In genomic region chr11:108459599-108459998, GRCm38 (mm10) we compare ENCODE assay signal across 14 mouse cellular contexts.
"Had no signal": no experiment of that assay in that cellular context is flagged by ENCODE, and none has a peak within 500 bp of the region (broad histone marks: within the 10 kb centered on the region; RNA-seq: fewer than 3 reads in every experiment).

No protein-coding gene starts in this region.

- DNase-seq: lung, adult 18-20 months; lung, embryonic 14.5 days; lung, postnatal 10 days; lung, postnatal 4 days; midbrain, embryonic 14.5 days; right cerebral cortex, postnatal 14 days; spleen, adult 18-20 months; thymus, adult 18-20 months; thymus, postnatal 14 days; thymus, postnatal 36 days had no signal

- H3K36me3 ChIP-seq: midbrain, embryonic 12.5 days; neural tube, embryonic 12.5 days had no signal

- H3K4me2 ChIP-seq: lung, embryonic 14.5 days; midbrain, embryonic 12.5 days; neural tube, embryonic 12.5 days had no signal

- H3K4me3 ChIP-seq: midbrain, embryonic 10.5 days; midbrain, embryonic 12.5 days; neural tube, embryonic 12.5 days had no signal

- H3K27me3 ChIP-seq: midbrain, embryonic 12.5 days; neural tube, embryonic 12.5 days had no signal

- ATAC-seq: midbrain, embryonic 16.5 days had no signal

- H3K9me3 ChIP-seq: midbrain, embryonic 12.5 days; neural tube, embryonic 12.5 days had no signal

- H3K27ac ChIP-seq: midbrain, embryonic 10.5 days; midbrain, embryonic 12.5 days; neural tube, embryonic 12.5 days had no signal

- H3K9ac ChIP-seq: lung, embryonic 14.5 days; midbrain, embryonic 12.5 days; neural tube, embryonic 12.5 days had no signal

- H3K4me1 ChIP-seq: midbrain, embryonic 10.5 days; midbrain, embryonic 12.5 days; neural tube, embryonic 12.5 days had no signal
